Mouse (Mus musculus) midbrain, postnatal 0 days (tissue): ENCODE results near the gene Tfip11. TPM values are rescaled to one million over a fixed set of nuclear protein-coding genes. Genes with fewer than 3 reads are reported as not detected.

Experiments used
- ATAC-seq: fragments of 200-750 bp; cut with Nextera tagmentation; 2 replicates; pipeline ENCODE4 v1.8.0; 2017; ENCODE audit warnings: moderate number of reproducible peaks, mild to moderate bottlenecking, moderate TSS enrichment, moderate library complexity; ENCODE audit not compliant: low FRiP score
- DNase-seq: peaks from one replicate; pipeline ENCODE4 v3.0.0-alpha.2; 2015; ENCODE audit warnings: low spot score
- H3K27ac ChIP-seq: fragments of 300-500 bp; sonication (generic); 2 replicates; pipeline ENCODE4 v1.5.1; 2014; ENCODE audit warnings: low read depth, mild to moderate bottlenecking, low read length, mixed read lengths
- H3K27me3 ChIP-seq: fragments of 300-500 bp; sonication (generic); 2 replicates; pipeline ENCODE4 v1.6.1; 2014; ENCODE audit warnings: low read length, control low read depth, mixed read lengths; ENCODE audit not compliant: insufficient read depth
- H3K36me3 ChIP-seq: fragments of 300-500 bp; sonication (generic); 2 replicates; pipeline ENCODE4 v1.6.1; 2014; ENCODE audit warnings: low read length, control low read depth, mixed read lengths; ENCODE audit not compliant: insufficient read depth
- H3K4me1 ChIP-seq: fragments of 300-500 bp; sonication (generic); 2 replicates; pipeline ENCODE4 v1.6.1; 2014; ENCODE audit warnings: mild to moderate bottlenecking, control low read depth, antibody characterized with exemption, low read length, mixed read lengths; ENCODE audit not compliant: insufficient read depth
- H3K4me2 ChIP-seq: fragments of 300-500 bp; sonication (generic); 2 replicates; pipeline ENCODE4 v1.6.1; 2014; ENCODE audit warnings: low read depth, mild to moderate bottlenecking, low read length, mixed read lengths; ENCODE audit not compliant: poor library complexity, severe bottlenecking
- H3K4me3 ChIP-seq: fragments of 300-500 bp; sonication (generic); 2 replicates; pipeline ENCODE4 v1.5.1; 2014; ENCODE audit warnings: low read depth, mild to moderate bottlenecking, low read length, moderate library complexity
- H3K9ac ChIP-seq: fragments of 300-500 bp; sonication (generic); replicated peaks from 2 replicates; pipeline ENCODE4 v1.6.1; 2014; ENCODE audit warnings: mild to moderate bottlenecking, low read length, moderate library complexity, mixed read lengths; ENCODE audit not compliant: poor library complexity, severe bottlenecking
- H3K9me3 ChIP-seq: fragments of 300-500 bp; sonication (generic); 2 replicates; pipeline ENCODE4 v1.6.1; 2016; ENCODE audit warnings: low read length, control low read depth
- CTCF ChIP-seq: IDR thresholded peaks from 2 replicates; pipeline ENCODE4 v1.5.1; 2016; ENCODE audit warnings: antibody characterized with exemption, mild to moderate bottlenecking
- WGBS: fragments of 180-500 bp; shearing (Covaris S2); extraction: QIAGEN DNeasy Blood & Tissue Kit; methylation state at CpG from one replicate; pipeline ENCODE4 v1.1.7; 2014; 5-methylcytosine and 5-hydroxymethylcytosine counted together
- polyA plus RNA-seq: library from polyadenylated mRNA; unstranded; fragments of >200 nt; fragmentation: Nextera tagmentation; extraction: Ambion mirVana; gene quantifications from 2 replicates; pipeline ENCODE4 v1.2.1, GENCODE M21; 2015
- total RNA-seq: library from RNA; depleted of rRNA; stranded (reverse); fragments of >200 nt; gene quantifications from 2 replicates; pipeline ENCODE4 v1.2.3, GENCODE M21; 2014

Gene Tfip11
- total and polyA plus RNA-seq, 2 experiments from 2014 or later, result 19.8 to 27.4 TPM

DNA sequence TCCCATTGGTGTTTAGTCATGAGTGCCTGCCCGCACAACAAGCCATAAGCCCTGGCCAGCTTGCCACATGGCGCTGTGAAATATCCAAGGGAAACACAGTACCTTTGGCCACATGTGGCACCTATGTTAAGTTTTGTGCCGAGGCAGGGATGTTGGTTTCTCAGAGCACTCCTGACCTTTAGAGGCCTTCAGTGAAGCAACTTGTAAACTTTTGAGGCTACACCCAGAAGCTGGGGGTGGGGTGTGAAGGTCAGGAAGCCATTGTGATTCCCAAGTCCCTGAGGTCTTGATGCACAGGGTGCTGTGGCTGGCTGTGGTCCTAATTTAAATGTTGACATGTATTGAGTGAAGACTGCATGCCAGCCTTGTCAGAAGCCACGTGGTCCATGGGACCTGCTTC, 26.8 kb upstream of the Tfip11 start:
- 89% methylated on average over 4 of the region's 4 CpGs for WGBS

DNA sequence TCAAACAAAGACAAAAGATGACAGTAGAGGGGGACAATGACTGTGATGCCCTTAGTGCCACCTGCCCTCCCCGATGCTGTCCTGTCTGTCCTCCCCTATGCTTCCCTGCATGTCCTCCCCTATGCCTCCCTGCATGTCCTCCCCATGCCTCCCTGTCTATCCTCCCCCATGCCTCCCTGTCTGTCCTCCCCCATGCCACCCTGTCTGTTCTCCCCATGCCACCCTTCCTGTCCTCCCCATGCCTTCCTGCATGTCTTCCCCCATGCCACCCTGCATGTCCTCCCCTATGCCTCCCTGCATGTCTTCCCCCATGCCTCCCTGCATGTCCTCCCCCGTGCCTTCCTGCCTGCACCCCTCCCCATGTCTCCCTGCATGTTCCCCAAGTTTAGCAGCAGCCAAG, 26.0 kb upstream of the Tfip11 start:
- H3K9me3 ChIP-seq, result no peaks in the 10 kb centered on the region
- WGBS, result 86% methylated on average over 2 of the region's 2 CpGs

More for the DNA sequence above, 26.8 kb upstream of the Tfip11 start:
- DNase-seq (no peak), ATAC-seq (no peak)
- no peaks in the 10 kb centered on the region for H3K36me3 ChIP-seq
- no peaks in the 10 kb centered on the region for H3K27me3 ChIP-seq
- 0 out of 2 replicates have a peak overlapping the region, but pooled peaks have one; percentile 4 for H3K27ac ChIP-seq
- H3K9ac ChIP-seq, result no peak overlapping the region
- H3K4me2 ChIP-seq, result no peak overlapping the region
- H3K9me3 ChIP-seq, result no peaks in the 10 kb centered on the region
- H3K4me1 ChIP-seq, result no peaks in the 10 kb centered on the region
- TF ChIP-seq CTCF, result no peak
- no peak overlapping the region for H3K4me3 ChIP-seq

DNA sequence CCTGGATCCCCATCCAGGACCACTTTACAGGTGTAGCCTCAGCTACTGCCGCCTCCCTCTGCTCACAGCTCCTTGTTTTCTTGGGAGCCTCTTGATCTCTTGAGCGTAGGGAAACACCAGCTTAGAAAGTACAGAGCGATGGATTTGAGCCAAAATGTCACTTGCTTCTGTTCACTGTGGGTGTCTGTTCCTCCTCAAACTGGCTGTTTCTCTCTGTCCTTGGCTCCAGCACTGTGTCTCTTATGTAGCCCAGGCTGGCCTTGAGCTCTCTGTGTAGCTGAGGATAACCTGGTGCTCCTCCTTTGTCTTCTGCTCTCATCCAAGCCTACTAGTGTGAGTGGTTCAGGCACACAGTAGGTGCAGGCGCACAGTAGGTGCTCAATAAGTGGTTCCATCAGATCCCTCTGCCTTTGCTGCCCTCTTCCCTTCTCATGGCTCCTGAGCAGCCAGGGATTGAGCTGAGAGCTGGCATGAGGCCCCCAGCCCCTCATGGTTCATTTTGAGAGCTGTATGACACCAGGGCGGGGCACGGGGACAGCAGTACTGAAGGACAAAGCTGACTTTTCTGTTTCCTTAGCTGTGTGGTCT, 25.3 kb upstream of the Tfip11 start:
- Histone ChIP-seq H3K4me3 (no peak overlapping the region), H3K4me2 (no peak overlapping the region), H3K27ac (no peak overlapping the region), H3K27me3 (no peaks in the 10 kb centered on the region), H3K36me3 (no peaks in the 10 kb centered on the region), H3K9me3 (no peaks in the 10 kb centered on the region), H3K4me1 (no peaks in the 10 kb centered on the region), H3K9ac (no peak overlapping the region)
- TF ChIP-seq CTCF, result no peak
- DNase-seq (no peak), ATAC-seq (no peak)
- WGBS, result 87% methylated on average over 6 of the region's 6 CpGs

More for the DNA sequence above, 26.0 kb upstream of the Tfip11 start:
- Histone ChIP-seq H3K9ac (no peak overlapping the region), H3K4me2 (no peak overlapping the region), H3K36me3 (no peaks in the 10 kb centered on the region), H3K27ac (no peak overlapping the region), H3K4me3 (no peak overlapping the region), H3K27me3 (no peaks in the 10 kb centered on the region), H3K4me1 (no peaks in the 10 kb centered on the region)
- no peak for TF ChIP-seq CTCF
- DNase-seq (no peak), ATAC-seq (no peak)

DNA sequence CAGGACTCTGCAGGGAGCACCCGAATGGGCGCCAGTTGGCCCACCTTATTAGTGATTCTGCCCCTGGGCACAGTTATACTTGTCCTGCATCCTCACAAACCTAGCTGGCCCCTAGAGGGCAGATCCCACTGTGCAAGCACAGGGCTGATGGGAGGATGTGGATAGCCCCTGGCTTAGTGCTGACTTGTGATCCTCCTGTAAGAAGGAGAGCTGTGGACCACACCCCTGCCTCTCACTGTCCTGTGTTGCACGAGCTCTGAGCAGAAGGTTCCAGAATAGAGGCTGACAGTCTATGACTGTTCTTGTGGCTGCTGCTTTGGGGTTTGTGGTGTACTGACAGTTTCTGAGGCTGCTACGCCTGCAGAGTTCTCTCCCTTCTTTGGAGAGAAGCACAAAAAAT, 24.5 kb upstream of the Tfip11 start:
- H3K36me3 ChIP-seq, result no peaks in the 10 kb centered on the region
- H3K9ac ChIP-seq, result no peak overlapping the region
- no peak overlapping the region for H3K27ac ChIP-seq
- DNase-seq (no peak), ATAC-seq (no peak)
- no peak overlapping the region for H3K4me2 ChIP-seq
- H3K4me1 ChIP-seq, result no peaks in the 10 kb centered on the region
- WGBS, result 85% methylated on average over 4 of the region's 4 CpGs
- TF ChIP-seq CTCF, result 0 out of 2 replicates have a peak, but pooled peaks have one; percentile 6
- no peaks in the 10 kb centered on the region for H3K27me3 ChIP-seq
- no peaks in the 10 kb centered on the region for H3K9me3 ChIP-seq
- H3K4me3 ChIP-seq, result no peak overlapping the region

DNA sequence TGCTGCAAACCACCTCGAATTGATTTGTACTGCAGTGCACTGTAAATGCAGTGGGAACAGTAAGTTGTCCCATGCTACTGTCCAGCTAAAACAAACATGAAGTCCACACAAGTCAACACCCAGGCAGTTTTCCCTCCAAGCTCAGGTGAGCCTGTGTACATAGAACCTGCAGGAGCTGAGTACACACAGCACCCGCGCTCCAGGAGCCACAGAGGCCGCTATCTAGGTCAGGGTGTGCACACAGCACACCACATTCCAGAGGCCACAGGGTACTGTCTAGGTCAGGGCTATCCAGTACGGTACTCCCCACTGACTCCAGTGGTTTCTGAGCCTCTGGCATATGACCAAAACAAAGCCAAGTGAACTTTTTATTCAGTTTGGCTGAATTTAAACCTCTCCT, 23.8 kb upstream of the Tfip11 start:
- Histone ChIP-seq H3K9me3 (no peaks in the 10 kb centered on the region), H3K27ac (no peak overlapping the region), H3K4me2 (no peak overlapping the region), H3K27me3 (no peaks in the 10 kb centered on the region), H3K9ac (no peak overlapping the region), H3K4me1 (no peaks in the 10 kb centered on the region), H3K4me3 (no peak overlapping the region), H3K36me3 (no peaks in the 10 kb centered on the region)
- ATAC-seq (no peak), DNase-seq (no peak)
- WGBS, result 91% methylated on average over 5 of the region's 5 CpGs
- TF ChIP-seq CTCF, result no peak

DNA sequence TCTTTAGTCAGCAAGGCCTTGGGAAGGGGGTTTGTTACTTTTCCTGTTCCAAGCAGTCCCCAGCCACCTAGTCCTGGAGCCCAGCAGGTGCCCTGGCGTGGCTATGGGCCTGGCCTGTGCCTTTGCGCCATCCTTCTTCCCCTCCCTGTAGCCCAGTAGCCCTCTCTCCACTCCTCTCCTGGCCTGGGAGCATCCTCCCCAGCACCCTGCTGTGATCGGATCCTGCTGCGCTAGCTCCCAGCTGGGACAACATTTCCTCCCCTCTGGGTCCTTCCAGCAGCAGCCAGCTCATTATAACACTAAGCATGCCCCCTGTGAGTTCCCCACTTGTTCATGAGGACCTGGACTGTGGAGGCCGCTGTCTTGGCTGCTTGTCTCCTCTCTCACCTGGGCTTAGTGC, 20.3 kb upstream of the Tfip11 start:
- H3K27me3 ChIP-seq, result no peaks in the 10 kb centered on the region
- H3K4me1 ChIP-seq, result no peaks in the 10 kb centered on the region
- DNase-seq (no peak), ATAC-seq (no peak; the same call in 1 of the 2 replicates)
- 55% methylated on average over 5 of the region's 5 CpGs for WGBS
- no peak overlapping the region for H3K27ac ChIP-seq
- H3K4me2 ChIP-seq, result no peak overlapping the region
- peaks cover 31% of the 10 kb centered on the region for H3K36me3 ChIP-seq
- no peak for TF ChIP-seq CTCF
- no peak overlapping the region for H3K9ac ChIP-seq
- H3K4me3 ChIP-seq, result no peak overlapping the region
- H3K9me3 ChIP-seq, result no peaks in the 10 kb centered on the region
